Mouse (Mus musculus) cerebellum, adult 9-10 months (tissue): ENCODE measurements at regions not wholly inside any gene's neighbourhood (a gene's known extent, or its start where the extent isn't known, plus 50 kb on each side); places are given as distances from the start of the nearest gene placed in this dataset.
"Not testable (repeated sequence)": the region's sequence is repeated elsewhere in the genome, so short reads cannot be mapped to it uniquely, and the experiment has no call there.

ENCODE experiments used
- DNase-seq: peaks from one replicate; pipeline ENCODE4 v3.0.0; 2022

DNA sequence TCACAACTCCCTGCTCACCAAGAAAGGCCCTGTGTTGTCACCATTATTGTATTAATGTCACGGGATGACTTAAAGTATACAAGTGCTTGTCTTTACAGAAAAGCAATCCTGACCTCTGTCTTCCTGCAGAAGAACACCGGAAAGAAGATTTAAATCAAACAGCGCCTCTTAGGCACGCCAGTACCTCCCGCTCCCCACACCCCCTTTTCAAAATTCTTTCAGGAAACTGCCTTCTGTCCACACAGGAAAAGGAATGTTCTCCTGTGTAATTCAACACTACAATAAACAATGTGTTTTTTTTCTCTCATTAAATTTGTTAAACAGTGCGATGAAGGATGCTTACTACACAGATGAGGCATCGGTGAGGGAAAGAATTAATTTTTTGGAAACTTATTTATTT is 112.6 kb upstream of the Stt3b start:
- DNase-seq = no peak

DNA sequence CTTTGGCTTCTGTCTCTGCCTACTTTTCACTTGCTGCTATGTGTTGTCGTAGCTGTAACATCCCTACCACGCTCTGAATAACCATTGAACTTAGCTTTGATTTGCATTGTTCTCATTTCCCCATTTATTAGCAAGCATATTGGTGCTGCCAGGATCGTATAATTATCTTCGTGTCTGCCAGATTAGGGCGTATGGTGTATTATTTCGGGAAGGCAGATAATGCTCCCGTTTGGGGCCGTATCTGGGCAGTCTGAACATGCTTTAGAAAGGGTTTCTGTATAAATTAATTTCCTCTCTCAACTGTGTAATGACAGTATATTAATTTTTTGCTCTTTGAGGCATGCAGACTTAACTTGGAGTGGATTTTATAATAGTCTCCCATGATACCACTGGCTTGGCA is 116.5 kb upstream of the Stt3b start:
- DNase-seq = no peak

DNA sequence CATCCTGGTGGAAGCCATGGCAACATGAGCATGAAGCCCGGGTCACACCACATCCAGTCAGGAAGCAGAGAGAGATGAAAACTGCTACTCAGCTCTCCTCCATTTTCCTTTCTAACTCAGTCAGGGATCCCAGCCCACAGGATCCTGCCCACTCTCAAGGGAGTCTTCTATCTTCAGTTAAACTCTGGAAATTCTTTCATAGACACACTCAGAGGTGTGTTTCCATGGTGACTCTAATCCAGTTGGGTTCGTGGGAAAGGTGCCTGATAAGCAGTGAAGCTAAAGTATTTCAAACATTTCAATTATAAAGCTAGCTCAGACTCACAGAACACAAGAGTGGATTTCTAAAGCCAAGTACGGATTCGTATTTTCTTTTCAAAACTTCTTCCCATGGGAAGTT is 120.0 kb upstream of the Stt3b start:
- DNase-seq = no peak

DNA sequence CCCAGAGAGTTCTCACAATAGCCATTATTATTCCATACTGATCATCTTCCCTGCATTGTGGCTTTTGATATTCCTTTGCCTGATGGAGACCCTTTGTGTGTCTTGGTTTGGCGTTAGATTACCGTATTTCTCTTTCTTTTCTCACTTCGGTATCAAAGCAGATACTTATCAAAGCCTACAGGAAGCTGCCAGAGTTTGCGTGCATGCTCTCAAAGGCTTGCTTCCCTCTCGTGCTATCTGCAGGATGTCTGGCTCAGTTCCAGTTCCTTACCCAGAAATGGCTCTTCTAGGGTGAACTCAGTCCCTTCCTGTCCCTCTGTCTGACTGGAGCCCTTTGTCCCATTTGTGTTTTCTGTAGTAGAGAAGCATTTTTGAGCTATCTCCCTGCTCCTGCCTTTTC is 124.5 kb upstream of the Stt3b start:
- DNase-seq = no peak

DNA sequence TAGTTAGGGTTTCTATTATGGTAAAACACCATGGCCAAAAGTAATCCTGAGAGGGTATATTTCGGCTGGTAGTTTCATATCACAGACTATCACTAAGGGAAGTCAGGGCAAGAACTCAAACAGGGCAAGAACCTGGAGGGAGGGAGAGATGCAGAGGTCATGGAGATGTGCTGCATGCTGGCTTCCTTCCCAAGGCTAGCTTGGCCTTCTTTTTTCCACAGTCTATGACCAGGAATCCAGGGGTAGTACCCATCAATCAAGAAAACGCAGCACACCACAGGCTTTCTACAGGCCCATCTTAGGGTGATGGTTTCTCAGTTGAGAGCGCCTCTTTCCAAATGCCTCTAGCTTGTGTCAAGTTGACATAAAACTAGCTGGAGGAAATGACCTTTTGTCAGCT is 126.1 kb upstream of the Stt3b start:
- no peak for DNase-seq

DNA sequence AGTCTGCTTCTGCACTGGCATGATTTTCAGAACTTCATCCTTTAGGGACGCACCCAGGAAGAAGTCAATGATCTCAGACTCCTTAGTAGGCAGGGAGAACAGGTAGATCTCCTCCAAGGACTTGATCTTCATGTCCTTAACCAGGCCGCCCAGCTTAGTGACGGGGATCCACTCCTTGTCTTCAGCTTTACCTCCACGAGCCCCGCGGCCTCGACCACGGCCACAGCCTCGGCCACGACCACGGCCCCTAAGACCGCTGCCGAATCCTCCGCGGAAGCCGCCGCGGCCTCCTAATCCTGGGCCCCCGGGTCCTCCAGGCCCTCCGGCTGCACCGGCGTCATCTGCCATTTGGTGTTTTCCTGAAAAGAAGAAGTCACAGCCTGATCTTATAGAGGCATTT is 128.0 kb upstream of the Stt3b start:
- DNase-seq = not testable (repeated sequence)

DNA sequence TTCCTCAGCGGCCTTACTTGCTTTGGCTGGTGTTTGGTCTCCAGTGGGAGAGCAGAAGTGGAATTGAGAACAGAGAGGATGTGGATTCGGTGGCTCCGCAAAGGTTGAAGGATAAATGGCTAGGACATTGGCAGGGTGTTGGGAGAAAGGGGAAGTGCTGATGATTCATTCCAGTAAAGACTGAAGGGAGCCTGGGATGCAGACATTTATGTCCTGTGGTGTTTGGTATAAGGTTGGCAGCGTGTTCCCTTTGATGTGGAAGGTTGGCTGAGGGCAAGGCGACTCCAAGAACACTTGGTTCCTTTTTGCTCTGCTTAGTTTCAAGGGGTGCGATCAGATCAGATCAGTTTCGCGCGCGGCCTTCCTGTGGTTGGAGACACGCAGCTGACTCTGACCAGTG is 136.5 kb upstream of the Stt3b start:
- DNase-seq = no peak

DNA sequence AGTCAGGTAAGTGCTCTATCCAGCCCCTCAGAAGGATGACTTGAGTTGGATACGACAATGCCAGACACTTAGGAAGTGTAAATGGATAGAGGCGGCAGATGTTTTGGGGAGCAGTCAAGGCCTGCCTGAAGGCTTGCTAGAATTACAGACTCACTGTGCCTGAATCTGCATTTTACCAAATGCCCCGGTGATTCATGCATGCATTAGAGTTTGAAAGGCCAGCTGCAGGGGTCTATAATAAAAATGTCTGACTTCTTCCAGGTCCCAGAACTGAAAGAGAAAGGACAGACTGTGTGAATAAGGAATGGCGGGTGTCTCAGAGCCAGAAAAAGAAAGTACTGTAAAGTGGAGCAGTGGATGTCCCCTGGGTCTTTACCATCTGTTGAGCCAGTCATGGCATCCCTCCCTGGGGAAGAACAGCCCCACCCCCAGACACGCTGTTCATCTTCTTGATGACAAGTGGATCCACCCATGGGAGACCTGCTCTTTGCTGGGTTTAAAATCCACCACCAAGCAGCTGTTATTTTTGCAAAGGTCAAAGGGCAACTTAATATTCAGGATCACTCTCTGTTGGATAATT is 140.6 kb upstream of the Stt3b start:
- no peak for DNase-seq

DNA sequence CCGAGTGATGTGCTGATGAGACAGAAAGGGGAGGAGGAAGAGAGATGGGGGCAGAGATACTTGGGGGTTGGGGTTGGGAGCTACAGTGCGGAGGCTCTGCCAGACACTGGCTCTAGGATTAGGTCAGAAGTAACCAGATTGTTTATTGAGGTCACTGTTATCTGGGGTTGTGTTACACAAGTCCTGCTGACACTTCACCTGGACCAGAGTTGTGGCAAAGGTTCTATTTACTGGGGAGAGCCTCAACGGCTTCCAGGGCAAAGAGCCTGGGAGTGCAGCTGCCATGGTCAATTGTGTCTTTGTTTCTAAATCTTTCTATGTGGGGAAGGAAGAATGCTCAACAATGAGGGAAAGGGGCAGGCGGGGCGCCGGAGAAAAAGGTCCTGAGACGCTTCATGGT is 144.6 kb upstream of the Stt3b start:
- DNase-seq = no peak

DNA sequence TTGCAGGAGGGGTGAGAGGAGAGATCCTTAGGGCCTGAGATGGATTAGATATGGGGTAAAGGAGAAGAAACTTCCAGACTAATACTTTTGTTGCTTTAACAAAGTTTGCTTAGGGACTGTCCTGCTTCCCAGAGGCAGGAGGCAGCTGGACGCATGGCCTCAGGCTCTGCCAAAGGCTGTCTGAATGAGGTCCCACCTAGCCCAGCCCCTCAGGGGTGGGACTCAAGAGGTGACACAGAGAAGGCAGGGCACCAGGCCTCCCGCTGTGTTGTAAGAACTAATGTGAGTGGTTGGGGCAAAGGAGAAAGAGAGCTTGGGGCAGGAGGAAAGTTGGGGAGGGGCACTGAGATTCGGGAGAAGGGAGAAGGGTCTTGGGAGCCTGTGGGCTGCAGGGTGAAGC is 145.9 kb upstream of the Stt3b start:
- DNase-seq = no peak

DNA sequence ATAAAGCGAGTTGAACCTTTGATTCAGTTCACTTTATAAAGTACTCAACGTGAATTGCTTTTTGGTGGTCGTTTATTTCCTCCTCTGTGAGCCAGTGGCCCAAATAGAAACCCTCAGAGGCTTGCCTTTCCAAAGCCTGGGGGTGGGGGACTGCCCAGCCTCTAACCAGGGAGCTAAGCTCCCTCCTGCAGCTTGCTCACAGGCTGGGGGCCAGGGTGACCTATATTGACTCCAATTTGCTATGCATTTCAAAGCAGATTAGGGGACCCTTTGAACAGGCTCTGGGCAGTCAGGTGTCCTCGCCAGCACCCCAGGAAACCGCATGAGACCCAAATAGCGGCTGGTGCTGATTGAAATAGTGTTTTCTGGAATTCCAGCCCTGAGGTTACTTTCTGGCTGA is 146.4 kb upstream of the Stt3b start:
- no peak for DNase-seq

DNA sequence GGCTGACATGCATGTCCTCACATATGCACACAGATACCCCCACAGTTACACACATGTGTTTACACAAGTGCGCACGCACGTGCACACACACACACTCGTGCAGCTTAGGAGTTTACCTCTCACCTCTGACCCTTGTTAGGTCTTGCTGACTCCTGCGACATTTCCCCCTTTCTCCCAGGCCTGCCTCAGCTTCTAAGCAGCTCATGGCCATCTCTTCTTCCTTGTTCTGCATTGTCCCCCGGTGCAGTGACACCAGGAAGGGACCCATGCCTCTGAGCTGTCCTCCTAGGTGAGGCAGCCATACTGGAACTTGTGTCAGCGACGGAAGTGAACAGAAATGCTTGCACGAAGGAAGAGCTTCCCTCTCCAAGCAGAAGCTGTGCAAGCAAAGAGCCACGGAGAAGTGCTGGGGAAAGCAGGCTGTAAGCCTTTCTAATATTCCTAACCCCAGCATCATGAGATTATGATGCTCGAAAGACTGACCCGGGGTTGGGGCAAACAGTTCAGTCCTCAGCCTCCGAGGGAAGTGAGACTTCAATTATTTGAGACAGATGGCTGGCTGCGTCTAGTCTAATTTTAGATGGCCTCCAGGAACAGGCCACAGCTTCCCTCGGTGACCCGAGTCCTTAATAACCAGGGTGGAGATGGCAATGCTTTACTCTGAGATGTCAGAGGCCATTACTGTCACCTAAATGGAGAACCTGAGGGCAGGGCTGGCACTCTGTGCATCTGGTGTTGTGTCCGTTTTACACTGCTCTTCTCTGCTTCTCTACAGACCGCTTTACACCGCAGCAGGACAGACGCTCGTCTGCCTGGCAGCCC is 147.9 kb upstream of the Stt3b start:
- DNase-seq = peak; percentile 7

DNA sequence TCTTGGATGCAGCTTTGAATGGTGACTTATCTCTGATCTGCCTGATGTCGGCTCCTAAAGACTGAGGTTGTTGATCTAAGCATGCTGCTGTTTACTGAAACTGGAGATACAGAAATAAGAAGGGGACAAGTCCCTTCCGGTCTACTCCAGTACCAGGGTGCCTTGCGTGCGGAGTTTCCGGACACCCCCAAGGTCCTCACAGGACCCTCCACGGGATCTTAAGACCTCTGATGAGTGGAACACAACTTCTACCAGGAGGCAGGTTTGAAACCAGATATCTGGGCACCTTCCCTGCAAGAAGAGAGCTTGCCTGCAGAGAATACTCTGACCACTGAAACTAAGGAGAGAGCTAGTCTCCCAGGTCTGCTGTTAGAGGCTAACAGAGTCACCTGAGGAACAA is 148.9 kb upstream of the Stt3b start:
- not testable (repeated sequence) for DNase-seq

DNA sequence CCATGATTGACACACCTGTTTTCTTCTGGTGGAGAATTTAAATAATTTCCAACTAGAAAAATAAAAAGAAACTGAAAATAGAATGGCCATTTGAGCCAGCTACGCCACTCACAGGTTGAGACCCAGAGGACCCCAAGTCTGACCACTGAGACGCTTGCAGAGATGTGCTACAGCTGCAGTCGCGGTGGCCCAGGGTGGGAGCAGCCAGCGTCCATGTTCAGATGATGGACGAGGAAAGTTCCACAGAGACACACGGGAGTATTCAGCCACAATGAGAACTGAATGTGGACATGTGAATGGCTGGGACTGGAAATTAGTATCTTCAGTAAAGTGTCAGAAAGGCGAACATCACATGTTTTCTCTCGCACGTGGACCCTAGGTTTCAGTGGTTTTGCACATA is 155.1 kb upstream of the Stt3b start:
- DNase-seq = no peak

DNA sequence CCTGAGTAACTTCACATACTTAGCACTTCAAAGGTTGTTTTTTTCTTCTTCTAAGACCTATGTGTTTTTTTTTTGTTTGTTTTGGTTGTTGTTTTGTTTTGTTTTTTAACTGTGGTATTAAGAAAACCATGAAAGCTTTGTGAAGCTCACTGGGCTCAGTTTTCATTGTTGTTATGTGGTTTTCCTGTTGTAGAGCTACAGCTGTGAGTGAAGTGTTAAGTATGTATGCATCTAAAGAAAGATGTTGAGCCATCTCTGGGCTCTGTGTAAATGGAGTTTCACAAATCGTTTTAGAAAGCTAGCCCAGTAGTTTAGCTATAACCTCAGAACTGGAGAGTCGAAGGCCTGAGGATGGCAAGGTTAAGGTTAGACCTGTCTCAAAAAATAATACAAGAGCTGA is 158.4 kb upstream of the Stt3b start:
- DNase-seq = no peak

DNA sequence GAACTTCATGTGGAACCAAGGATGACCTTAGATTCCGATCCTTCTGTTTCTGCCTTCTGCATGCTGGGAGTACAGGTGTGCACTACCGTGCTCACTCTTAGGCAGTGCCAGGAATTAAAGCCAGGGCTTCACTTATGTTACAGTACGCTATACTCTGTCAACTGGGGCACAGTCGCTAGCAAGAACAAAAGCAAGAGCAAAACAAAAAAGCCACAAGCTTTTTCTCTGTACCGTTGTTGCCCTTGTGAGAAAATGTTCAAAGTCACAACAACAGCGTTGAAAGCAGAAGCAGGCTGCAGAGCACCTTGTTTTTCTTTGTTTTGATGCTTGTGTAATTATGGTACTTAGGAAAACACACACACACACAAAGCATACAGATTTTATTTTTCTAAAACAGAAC is 161.4 kb upstream of the Stt3b start:
- DNase-seq = no peak

DNA sequence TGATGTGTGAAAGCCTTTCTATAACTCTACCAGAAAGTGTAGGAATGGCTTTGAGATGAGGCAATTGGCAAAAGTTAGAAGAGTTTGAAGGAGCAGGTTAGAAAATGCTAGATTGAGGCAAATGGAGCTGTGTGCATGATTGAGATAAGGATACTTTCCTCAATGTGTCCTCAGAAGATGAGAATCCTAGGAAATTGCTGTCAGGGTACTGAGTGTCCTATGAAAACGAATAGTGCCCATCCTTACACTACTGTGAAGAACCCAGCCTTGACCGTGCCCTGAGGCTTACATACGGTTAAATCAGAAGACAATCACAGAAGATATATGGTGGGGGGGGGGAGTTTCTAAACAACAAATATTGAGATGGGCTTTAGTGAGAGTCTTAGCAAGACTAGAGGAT is 162.8 kb upstream of the Stt3b start:
- no peak for DNase-seq

DNA sequence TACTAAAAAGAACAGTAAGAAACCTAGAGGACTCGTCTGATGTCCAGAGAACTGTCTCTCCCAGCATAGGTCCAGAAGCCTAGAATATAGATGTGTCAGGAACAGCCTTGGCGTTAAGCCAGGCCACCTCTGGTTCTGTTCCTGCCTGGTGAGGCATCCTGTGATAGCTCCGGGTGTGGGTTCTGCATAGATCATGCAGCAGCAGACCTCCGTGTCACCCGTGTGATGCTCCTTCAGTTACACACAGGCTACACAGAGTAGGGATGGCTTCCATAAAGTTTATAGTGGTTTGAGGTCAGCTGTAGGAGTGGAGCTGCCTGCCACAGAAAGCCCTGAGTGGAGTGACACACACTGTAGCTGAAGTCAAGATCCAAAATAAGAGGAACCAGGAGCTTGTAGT is 163.6 kb upstream of the Stt3b start:
- no peak for DNase-seq

DNA sequence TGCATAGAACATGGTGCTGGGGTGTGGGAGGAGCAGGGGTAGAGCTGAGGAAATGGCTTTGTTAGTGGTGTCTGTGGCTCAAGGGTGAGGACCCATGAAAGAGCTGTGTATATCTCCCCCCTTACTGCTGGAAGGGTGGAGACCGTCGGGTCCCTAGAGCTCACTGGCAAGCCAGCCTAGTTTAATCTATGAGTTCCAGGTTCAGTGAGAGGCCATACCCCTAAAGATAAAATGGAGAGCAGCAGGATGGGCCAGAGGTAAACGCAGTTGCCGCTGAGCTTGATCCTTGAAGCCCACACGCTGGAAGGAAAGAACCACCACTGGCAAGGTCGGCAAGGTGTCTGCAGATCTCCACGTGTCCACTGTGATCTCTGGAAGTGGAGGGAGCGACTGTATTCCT is 164.1 kb upstream of the Stt3b start:
- DNase-seq = no peak

DNA sequence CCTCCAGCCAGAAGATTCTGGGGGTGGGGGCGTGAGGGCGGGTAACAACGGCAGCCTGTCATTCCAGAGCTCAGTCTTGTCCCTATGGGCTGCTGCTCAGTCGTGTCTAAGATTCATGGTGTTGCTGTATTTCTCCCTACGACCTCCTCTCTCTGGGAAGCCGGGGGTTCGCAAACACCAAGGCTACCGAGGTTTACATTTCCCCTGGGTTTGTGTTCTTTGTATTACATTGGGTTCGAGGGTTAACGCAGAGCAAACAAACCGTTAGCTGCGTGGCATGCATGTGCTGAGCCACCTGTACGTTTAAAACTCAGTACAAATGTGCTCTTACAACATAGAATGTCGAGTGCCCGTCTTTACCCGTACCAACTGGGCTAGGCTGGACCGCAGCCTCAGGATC is 166.0 kb upstream of the Stt3b start:
- no peak for DNase-seq

DNA sequence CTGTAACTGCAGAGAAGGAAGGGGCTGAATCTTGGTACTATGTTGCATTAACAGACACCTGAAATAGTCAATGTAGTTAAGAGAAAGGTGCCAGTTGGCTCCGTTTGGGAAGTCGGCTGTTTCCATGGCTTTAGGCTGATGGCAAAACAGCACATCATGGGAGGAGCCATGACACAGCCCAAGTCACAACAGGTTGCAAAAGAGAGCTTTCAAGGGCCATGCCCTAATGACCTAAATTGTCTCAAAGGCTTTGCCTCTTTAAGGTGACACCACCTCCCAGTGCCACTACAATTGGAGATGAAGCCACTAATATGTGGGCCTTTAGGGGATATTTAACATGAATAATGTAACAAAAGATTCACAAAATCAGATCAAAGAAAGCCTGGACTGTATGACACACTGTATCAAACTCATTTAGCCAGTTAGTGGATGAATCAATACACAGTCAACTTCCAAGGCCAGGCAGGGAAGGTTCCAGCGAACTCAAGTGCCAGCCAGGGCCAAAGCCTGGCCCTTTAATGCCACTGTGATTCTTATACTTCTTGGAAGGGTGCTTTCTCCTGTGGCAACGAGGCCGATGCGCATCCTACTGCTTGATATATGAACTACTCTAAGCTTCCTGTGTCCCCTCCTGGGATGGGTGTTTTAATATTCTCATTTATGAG is 167.5 kb upstream of the Stt3b start:
- DNase-seq = no peak

DNA sequence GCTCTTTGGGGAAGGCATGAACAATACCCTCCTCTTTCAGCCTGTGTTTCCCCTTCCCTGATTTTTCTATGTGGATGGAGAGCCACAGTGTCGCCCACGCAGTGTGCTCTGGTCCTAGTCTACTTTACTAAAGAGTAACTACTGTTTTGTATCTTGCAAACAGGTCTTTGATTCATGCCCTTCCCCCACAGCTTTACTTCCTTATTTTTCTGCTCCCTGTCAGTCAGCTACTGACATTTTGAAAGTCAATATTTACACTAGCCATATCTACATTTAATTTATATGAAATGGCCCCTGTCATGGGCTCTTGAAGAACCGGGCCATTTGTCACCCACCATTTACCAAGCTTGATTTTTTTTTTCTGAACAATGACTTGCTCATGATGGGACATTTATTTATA is 168.7 kb upstream of the Stt3b start:
- no peak for DNase-seq

DNA sequence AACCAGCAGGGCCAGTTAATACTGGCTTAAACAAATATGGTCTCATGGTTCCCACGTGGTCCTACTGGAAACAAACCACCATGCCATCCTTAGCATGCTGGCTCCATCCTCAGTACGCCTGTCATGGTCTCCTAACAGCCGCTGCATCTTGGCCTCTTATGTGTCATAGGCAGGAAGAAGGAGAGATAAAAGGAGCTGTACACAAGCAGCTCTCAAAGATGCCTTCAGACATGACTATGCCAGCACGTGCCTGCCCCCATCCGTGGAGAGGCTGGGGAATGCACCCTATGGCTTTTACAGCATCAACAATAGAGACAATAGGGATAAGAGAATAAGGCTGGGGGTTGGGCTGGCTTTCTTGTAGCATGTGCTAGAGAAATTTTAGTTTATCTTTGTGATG is 171.0 kb upstream of the Stt3b start:
- DNase-seq = no peak

DNA sequence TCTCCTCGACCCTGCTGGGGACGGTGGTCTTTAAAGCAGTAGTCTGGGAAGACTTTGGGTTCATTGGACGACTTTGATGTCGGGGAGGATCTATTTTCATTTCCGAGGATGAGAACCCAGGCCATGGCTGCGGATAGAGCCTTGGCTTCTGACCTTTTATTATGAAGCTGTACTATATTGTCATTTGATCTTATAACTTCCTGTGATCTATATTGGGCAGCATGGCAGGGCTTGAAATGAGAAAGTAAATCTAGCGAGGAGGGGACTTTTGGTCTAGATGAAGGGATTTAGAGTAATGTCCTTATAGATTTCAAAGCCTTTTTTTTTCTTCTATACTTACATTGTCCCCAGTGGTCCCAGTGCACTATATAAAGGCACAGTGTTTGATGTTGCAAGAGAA is 172.8 kb upstream of the Stt3b start:
- no peak for DNase-seq

DNA sequence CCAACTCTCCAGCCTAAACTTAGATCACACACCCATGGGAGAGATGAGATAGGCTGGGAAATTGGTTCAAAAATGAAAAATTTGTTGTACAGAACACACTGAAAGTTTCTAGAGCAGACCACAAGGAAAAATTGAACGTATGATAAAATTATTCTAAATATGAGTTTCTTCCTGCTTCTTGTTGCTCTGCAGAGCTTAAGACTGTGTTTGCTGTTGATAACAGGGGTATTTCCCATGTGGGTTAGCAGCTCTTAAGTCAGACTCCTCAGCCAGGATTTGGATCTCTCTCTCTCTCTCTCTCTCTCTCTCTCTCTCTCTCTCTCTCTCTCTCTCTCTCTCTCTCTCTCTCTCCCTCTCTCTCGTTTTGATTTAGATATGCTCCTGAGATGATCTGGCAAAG is 173.5 kb upstream of the Stt3b start:
- DNase-seq = no peak
